8 mouse cellular contexts compared by ENCODE assay signal in the genomic region with DNA sequence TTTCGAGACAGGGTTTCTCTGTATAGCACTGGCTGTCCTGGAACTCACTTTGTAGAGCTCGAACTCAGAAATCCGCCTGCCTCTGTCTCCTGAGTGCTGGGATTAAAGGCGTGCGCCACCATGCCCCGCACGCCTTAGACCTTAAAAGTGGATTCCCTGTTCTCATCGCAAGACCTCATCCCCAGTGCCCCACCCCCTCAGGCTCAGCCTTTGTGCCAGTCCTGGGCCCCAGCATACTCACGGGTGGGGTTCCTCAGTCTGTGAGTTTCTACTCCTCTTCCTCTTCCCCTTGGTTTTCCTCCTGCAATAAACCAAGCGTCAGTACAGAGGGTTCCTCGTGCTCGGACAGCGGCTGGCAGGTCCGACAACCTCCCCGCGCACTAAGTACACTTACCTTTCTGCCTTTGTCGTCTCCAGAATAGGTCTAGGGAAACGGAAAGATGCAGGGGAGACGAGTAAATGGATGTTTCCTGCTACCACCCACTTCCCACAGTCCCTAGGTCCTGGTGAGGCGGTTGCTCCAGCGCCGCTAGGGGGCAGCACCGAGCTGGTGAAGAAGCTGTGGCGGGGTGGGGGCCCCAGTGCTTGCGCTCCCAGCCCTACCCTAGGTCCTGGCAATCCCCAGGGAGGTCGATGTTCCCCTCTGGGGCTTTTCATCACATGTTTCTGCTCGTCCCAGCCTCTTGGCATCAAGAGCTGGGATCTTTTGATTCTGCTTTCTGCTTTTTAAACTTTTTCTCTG. TPM values are rescaled to one million over a fixed set of nuclear protein-coding genes. Genes with fewer than 3 reads are reported as not detected.
DNase-seq lines count a peak whose midpoint lies in the region; ATAC-seq and TF ChIP-seq lines count a peak whose summit lies in the region.

No protein-coding gene starts in this region.

- peak overlapping the region; percentile 25 for H3K4me3 ChIP-seq in hindbrain, postnatal 0 days (ENCODE audit: low read length)

- no peaks in the 10 kb centered on the region for H3K9me3 ChIP-seq in hindbrain, postnatal 0 days (ENCODE audit: low read length)

- no peaks in the 10 kb centered on the region for H3K27me3 ChIP-seq in hindbrain, postnatal 0 days (ENCODE audit: insufficient read depth, low read length)

- 26% methylated on average over 27 of the region's 27 CpGs for WGBS in hindbrain, postnatal 0 days

- TF ChIP-seq CTCF in hindbrain, postnatal 0 days (IDR thresholded peaks at IDR 0.05; ENCODE audit: low read depth), result peak; percentile 97

- peak; percentile 89 for DNase-seq in ZHBTc4 (ENCODE audit: low read depth, low spot score)
- peak; percentile 81 to 87 for DNase-seq in cerebellum, postnatal 4 days (ENCODE audit: low spot score in 2 of 2)
- peak; percentile 78 to 80 for DNase-seq in gastrocnemius, adult 8-10 months (ENCODE audit: low spot score in 2 of 2)
- DNase-seq in hindbrain, postnatal 0 days (ENCODE audit: low spot score), result peak; percentile 91
- peak; percentile 77 for DNase-seq in left cerebral cortex, adult 11 months (ENCODE audit: low spot score)
- DNase-seq in lung, postnatal 36 days, result peak; percentile 89
- peak; percentile 82 for DNase-seq in right cerebral cortex, adult 18-20 months
- DNase-seq in urinary bladder, adult 18-20 months (ENCODE audit: low spot score in 2 of 2), result peak; percentile 66 to 82

- H3K4me2 ChIP-seq in hindbrain, postnatal 0 days (ENCODE audit: low read depth, low read length), result peak overlapping the region; percentile 50

- H3K9ac ChIP-seq in hindbrain, postnatal 0 days (replicated peaks; ENCODE audit: low read length), result peak overlapping the region; percentile 50

- H3K27ac ChIP-seq in hindbrain, postnatal 0 days, result peak overlapping the region; percentile 66

- H3K4me1 ChIP-seq in hindbrain, postnatal 0 days (ENCODE audit: insufficient read depth, low read length), result peaks cover 14% of the 10 kb centered on the region

- peak; percentile 91 for ATAC-seq in hindbrain, postnatal 0 days

- no peaks in the 10 kb centered on the region for H3K36me3 ChIP-seq in hindbrain, postnatal 0 days (ENCODE audit: insufficient read depth, low read length)

RNA-seq across cellular contexts. Expression of a gene that starts 8.3 kb away (rescaled TPM):
- total RNA-seq in gastrocnemius, adult 8-10 months (2022), result 1 to 10 TPM in 3 of 4 experiments, under 1 TPM in 1; 0.70 to 2.1 (median 1.5) TPM
- 2.9 and 5.0 TPM in 2 replicates for total RNA-seq in hindbrain, postnatal 0 days (2014; rRNA removed)
- 10.0 TPM in 2 replicates for polyA plus RNA-seq in hindbrain, postnatal 0 days (2015; fragmentation: Nextera tagmentation; extraction: Ambion mirVana)

RNA-seq across cellular contexts. Expression of a gene that starts 18.2 kb away (rescaled TPM):
- under 1 TPM; 0.31 to 0.46 (median 0.32) TPM for total RNA-seq in gastrocnemius, adult 8-10 months (2022)
- total RNA-seq in hindbrain, postnatal 0 days (2014; rRNA removed), result 42.0 TPM in 2 replicates
- 29.3 and 30.8 TPM in 2 replicates for polyA plus RNA-seq in hindbrain, postnatal 0 days (2015; fragmentation: Nextera tagmentation; extraction: Ambion mirVana)

RNA-seq across cellular contexts. Expression of a gene that starts 50.0 kb away (rescaled TPM):
- total RNA-seq in gastrocnemius, adult 8-10 months (2022), result 10 to 100 TPM; 50.2 to 68.0 (median 60.0) TPM
- 38.9 and 91.0 TPM in 2 replicates for total RNA-seq in hindbrain, postnatal 0 days (2014; rRNA removed)
- 86.6 and 87.9 TPM in 2 replicates for polyA plus RNA-seq in hindbrain, postnatal 0 days (2015; fragmentation: Nextera tagmentation; extraction: Ambion mirVana)

RNA-seq across cellular contexts. Expression of a gene that starts 58.7 kb away (rescaled TPM):
- 100 to 1,000 TPM; 236 to 267 (median 263) TPM for total RNA-seq in gastrocnemius, adult 8-10 months (2022)
- 104 and 115 TPM in 2 replicates for total RNA-seq in hindbrain, postnatal 0 days (2014; rRNA removed)
- 104 and 108 TPM in 2 replicates for polyA plus RNA-seq in hindbrain, postnatal 0 days (2015; fragmentation: Nextera tagmentation; extraction: Ambion mirVana)

RNA-seq across cellular contexts. Expression of a gene that starts 58.7 kb away (rescaled TPM):
- 1 to 10 TPM; 2.0 to 3.3 (median 2.6) TPM for total RNA-seq in gastrocnemius, adult 8-10 months (2022)
- 0.68 and 0.79 TPM in 2 replicates for total RNA-seq in hindbrain, postnatal 0 days (2014; rRNA removed)
- 1.4 and 2.0 TPM in 2 replicates for polyA plus RNA-seq in hindbrain, postnatal 0 days (2015; fragmentation: Nextera tagmentation; extraction: Ambion mirVana)

Comparison
In these comparisons a context has a peak if more than half of its experiments do, and no peak if none do; other contexts are left out.
1. Peak in every context shown above with its lines: DNase-seq, ATAC-seq, H3K4me3 ChIP-seq and H3K27ac ChIP-seq.
2. RNA of a gene that starts 18.2 kb away (total RNA-seq): 42.0 TPM in hindbrain, postnatal 0 days; 0.31 to 0.46 TPM in gastrocnemius, adult 8-10 months; every median in the first group is over 10 times any median in the second.